Mouse (Mus musculus) limb, embryonic 12.5 days (tissue): ENCODE data around the gene Trit1. TPM values are rescaled to one million over a fixed set of nuclear protein-coding genes. Genes with fewer than 3 reads are reported as not detected.

Source experiments
- ATAC-seq: fragments of 200-750 bp; cut with Nextera tagmentation; 2 replicates; pipeline ENCODE4 v1.8.0; 2017; ENCODE audit warnings: low read depth, moderate TSS enrichment; ENCODE audit not compliant: insufficient number of reproducible peaks, insufficient read depth, low FRiP score, low TSS enrichment
- H3K27ac ChIP-seq: fragments of 300-500 bp; sonication (generic); 2 replicates; pipeline ENCODE4 v1.5.1; 2016; ENCODE audit warnings: mild to moderate bottlenecking, moderate library complexity
- H3K27me3 ChIP-seq: fragments of 300-500 bp; sonication (generic); 2 replicates; pipeline ENCODE4 v1.6.1; 2016; ENCODE audit warnings: mild to moderate bottlenecking, moderate library complexity
- H3K36me3 ChIP-seq: fragments of 300-500 bp; sonication (generic); 2 replicates; pipeline ENCODE4 v1.6.1; 2016; ENCODE audit warnings: mild to moderate bottlenecking, moderate library complexity
- H3K4me1 ChIP-seq: fragments of 300-500 bp; sonication (generic); replicated peaks from 2 replicates; pipeline ENCODE4 v1.6.1; 2016
- H3K4me2 ChIP-seq: fragments of 300-500 bp; sonication (generic); 2 replicates; pipeline ENCODE4 v1.6.1; 2016; ENCODE audit warnings: mild to moderate bottlenecking, moderate library complexity
- H3K4me3 ChIP-seq: fragments of 300-500 bp; sonication (generic); replicated peaks from 2 replicates; pipeline ENCODE4 v1.5.1; 2016; ENCODE audit warnings: mild to moderate bottlenecking
- H3K9ac ChIP-seq: fragments of 300-500 bp; sonication (generic); replicated peaks from 2 replicates; pipeline ENCODE4 v1.6.1; 2016; ENCODE audit warnings: mild to moderate bottlenecking, moderate library complexity
- H3K9me3 ChIP-seq: fragments of 300-500 bp; sonication (generic); 2 replicates; pipeline ENCODE4 v1.6.1; 2016; ENCODE audit warnings: mild to moderate bottlenecking, moderate library complexity
- WGBS: fragments of 180-500 bp; shearing (Covaris S2); methylation state at CpG from one replicate; pipeline ENCODE4 v1.1.7; 2016; 5-methylcytosine and 5-hydroxymethylcytosine counted together
- polyA plus RNA-seq: library from polyadenylated mRNA; unstranded; fragments of >200 nt; fragmentation: Nextera tagmentation; extraction: Ambion mirVana; gene quantifications from 2 replicates; pipeline ENCODE4 v1.2.1, GENCODE M21; 2016

Trit1 gene
- polyA plus RNA-seq, 1 experiment from 2014 or later = 18.3 TPM

DNA sequence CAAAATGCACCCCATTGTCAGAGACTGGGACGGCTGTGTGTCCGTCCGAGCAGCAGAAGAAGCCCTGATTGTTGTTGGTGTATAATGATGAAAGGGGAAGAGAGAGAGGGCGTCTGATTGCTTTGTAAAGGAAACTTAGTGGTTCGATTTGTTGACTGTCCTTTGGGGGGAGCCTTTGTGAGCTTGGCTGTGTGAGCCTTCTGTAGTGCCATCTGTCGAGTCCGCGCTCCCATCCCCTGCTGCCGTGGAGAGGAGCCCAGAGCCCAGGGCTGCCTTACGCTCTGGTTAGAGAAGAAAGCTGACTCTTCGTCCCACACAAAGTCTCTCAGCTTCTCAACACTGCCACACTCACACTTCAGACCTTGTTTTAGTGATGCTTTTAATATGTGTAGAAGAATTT lies 36.8 kb downstream of the Trit1 start:
- no peak overlapping the region for H3K4me2 ChIP-seq
- H3K36me3 ChIP-seq = peaks cover 79% of the 10 kb centered on the region
- no peaks in the 10 kb centered on the region for H3K9me3 ChIP-seq
- no peak for ATAC-seq
- H3K27ac ChIP-seq = no peak overlapping the region
- H3K27me3 ChIP-seq = no peaks in the 10 kb centered on the region
- no peak overlapping the region for H3K9ac ChIP-seq
- WGBS = 79% methylated on average over 11 of the region's 11 CpGs
- peaks cover 21% of the 10 kb centered on the region for H3K4me1 ChIP-seq
- H3K4me3 ChIP-seq = no peak overlapping the region

DNA sequence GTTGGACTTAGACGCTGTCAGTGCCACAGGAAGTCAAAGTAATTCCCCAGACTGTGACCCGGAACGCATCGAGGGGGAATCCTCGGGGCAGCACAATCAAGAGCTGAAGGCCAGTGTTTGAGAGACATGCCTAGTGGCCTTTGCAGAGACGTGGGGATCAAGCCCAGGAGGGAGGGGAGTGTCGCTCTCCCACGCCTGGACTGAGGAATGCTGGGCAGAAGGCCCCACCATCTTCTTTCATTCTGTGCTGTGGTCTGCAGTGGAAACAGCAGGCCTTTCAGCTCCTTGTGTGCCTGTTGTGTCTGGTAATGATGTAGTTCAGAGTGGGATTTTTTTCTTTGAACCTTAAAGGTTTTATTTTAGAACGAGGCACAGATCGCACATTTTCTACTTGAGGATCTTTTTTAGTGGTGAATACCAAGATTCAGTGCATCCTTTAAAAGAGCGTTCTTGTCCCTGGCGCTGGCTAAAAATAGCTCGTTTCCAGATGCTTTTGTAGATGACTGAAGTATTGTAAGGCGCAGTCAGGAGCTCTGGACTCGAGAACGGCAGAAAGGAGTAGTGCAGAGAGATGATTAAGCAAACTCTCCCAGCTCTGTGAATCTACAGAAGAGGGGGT lies 37.9 kb downstream of the Trit1 start:
- H3K4me1 ChIP-seq = peaks cover 21% of the 10 kb centered on the region
- H3K27ac ChIP-seq = no peak overlapping the region
- no peak overlapping the region for H3K4me2 ChIP-seq
- no peaks in the 10 kb centered on the region for H3K9me3 ChIP-seq
- peaks cover 68% of the 10 kb centered on the region for H3K36me3 ChIP-seq
- no peak overlapping the region for H3K4me3 ChIP-seq
- 90% methylated on average over 16 of the region's 16 CpGs for WGBS
- ATAC-seq = no peak
- H3K9ac ChIP-seq = no peak overlapping the region
- H3K27me3 ChIP-seq = no peaks in the 10 kb centered on the region

GRCm38 (mm10) chr4:123056560-123057109 lies 40.2 kb downstream of the Trit1 start:
- no peak overlapping the region for H3K4me3 ChIP-seq
- H3K9ac ChIP-seq = no peak overlapping the region
- peaks cover 54% of the 10 kb centered on the region for H3K36me3 ChIP-seq
- H3K27me3 ChIP-seq = no peaks in the 10 kb centered on the region
- no peak for ATAC-seq
- WGBS = 77% methylated on average over 3 of the region's 3 CpGs
- no peak overlapping the region for H3K4me2 ChIP-seq
- no peaks in the 10 kb centered on the region for H3K9me3 ChIP-seq
- no peaks in the 10 kb centered on the region; the same call in 1 of the 2 replicates for H3K4me1 ChIP-seq
- 0 out of 2 replicates have a peak overlapping the region, but pooled peaks have one; percentile 23 for H3K27ac ChIP-seq

DNA sequence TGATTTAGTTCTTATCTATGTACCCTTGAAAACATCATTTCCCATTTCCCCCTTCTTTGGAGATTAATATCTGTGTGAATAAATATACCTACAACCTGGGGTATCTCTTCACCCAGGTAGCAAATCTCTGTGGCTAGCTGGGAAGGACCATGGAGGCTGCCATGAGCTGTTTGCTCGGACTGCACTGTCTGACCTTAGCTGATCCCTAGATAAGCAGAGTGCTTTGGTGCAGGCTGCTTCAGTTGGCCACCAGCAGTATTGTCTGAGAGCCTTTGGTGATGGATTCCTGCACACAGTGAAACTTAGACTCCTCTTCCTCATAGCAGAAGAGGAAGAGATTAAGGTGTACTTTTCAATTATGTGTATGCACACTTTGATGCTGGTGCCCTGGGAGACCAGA lies 41.6 kb downstream of the Trit1 start:
- ATAC-seq = no peak
- 67% methylated on average over 1 of the region's 1 CpGs for WGBS
- H3K4me1 ChIP-seq = no peaks in the 10 kb centered on the region; the same call in 1 of the 2 replicates
- peaks cover 42% of the 10 kb centered on the region for H3K36me3 ChIP-seq
- H3K9ac ChIP-seq = no peak overlapping the region
- no peak overlapping the region for H3K4me2 ChIP-seq
- no peaks in the 10 kb centered on the region for H3K27me3 ChIP-seq
- H3K27ac ChIP-seq = no peak overlapping the region
- H3K4me3 ChIP-seq = no peak overlapping the region
- H3K9me3 ChIP-seq = no peaks in the 10 kb centered on the region

DNA sequence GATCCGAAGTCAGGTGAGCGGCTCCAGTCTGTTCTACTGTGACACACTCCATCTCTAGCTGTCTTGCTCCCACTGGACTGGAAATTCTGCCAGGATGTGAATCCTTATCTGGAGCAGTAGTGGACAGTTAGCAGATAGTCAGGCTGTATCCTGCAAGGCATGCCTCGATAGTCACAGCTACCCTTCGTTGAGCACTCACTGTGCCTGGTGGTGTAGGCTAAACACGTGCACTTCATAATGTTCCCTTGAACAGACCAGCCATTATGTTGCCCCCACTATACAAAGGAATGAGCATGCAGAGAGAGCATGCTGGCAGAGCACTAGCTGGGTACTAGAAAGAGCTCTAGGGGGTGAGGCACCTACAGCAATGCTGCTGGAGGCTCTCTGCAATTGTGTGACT lies 45.3 kb downstream of the Trit1 start:
- Histone ChIP-seq H3K4me1 (no peaks in the 10 kb centered on the region; the same call in 1 of the 2 replicates), H3K9ac (no peak overlapping the region), H3K4me2 (no peak overlapping the region), H3K27me3 (no peaks in the 10 kb centered on the region), H3K9me3 (no peaks in the 10 kb centered on the region), H3K36me3 (peaks cover 4% of the 10 kb centered on the region), H3K27ac (no peak overlapping the region), H3K4me3 (no peak overlapping the region)
- ATAC-seq = no peak
- 83% methylated on average over 5 of the region's 5 CpGs for WGBS

- Histone ChIP-seq H3K4me3 (no peak overlapping the region), H3K36me3 (no peaks in the 10 kb centered on the region), H3K4me2 (no peak overlapping the region), H3K27me3 (peaks cover 18% of the 10 kb centered on the region), H3K9ac (no peak overlapping the region), H3K27ac (no peak overlapping the region), H3K9me3 (no peaks in the 10 kb centered on the region), H3K4me1 (no peaks in the 10 kb centered on the region)
- 76% methylated on average over 6 of the region's 6 CpGs for WGBS
- no peak for ATAC-seq
Measured at GRCm38 (mm10) chr4:123068646-123069045, 52.2 kb downstream of the Trit1 start.

DNA sequence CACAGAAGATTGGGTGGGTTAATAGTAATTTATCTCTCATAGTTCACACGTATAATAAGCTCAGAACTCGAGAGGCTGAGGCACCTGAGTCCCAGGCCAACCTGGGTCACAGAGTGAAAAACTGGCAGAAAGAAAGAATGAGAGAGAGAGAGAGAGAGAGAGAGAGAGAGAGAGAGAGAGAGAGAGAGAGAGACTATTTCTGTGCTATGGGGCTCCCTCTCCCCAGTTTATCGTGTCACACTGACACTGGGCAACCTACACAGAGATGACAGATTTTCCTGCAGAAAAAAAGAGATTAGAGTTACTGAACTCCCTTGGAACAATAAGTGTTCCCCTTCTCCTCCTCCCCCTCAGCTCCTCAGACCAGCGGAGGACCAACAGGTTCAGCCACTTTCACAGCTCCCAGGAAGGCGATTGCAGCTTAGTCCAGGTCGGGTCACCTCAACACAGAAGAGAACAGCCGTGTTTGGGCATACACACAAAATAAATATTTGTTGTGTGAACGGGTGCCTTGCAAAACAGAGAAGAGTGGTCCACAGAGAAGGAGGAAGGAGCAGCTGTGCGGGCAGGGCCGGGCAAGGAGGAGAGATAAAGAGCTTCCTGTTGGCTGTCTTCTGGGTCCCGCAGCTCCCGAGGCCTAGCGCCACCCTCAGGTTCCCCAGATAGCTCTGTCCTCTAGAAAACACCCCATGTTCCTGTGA lies 55.0 kb downstream of the Trit1 start:
- ATAC-seq = no peak
- 11% methylated on average over 13 of the region's 13 CpGs for WGBS
- Histone ChIP-seq H3K27ac (no peak overlapping the region), H3K4me3 (no peak overlapping the region), H3K9me3 (no peaks in the 10 kb centered on the region), H3K9ac (no peak overlapping the region), H3K36me3 (no peaks in the 10 kb centered on the region), H3K4me2 (peak overlapping the region; percentile 27; the same call in 1 of the 2 replicates), H3K4me1 (no peaks in the 10 kb centered on the region), H3K27me3 (peaks cover 18% of the 10 kb centered on the region)

DNA sequence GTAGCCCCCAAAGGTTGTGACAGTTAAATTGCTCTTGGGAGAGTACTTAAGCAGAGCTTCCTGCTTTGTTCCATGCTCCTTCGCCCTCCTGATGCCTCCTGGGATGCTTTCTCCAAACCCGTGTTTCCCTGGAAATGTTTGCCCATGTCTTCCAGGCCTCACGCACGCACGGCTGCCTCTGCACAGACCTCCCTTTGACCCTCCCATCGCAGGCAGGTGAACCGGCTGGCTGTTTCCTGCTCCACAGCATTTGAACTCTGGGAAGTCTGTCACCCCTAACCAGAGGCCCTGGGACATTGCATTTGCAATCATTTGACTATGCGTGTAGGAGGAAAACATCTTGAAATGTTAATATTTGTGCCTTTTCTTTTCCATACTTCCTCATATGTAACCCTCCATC lies 60.5 kb downstream of the Trit1 start:
- Histone ChIP-seq H3K4me2 (no peak overlapping the region), H3K27me3 (peaks cover 14% of the 10 kb centered on the region), H3K4me1 (no peaks in the 10 kb centered on the region), H3K4me3 (no peak overlapping the region), H3K9me3 (no peaks in the 10 kb centered on the region), H3K36me3 (no peaks in the 10 kb centered on the region), H3K9ac (no peak overlapping the region), H3K27ac (no peak overlapping the region)
- WGBS = 69% methylated on average over 8 of the region's 8 CpGs
- ATAC-seq = no peak

DNA sequence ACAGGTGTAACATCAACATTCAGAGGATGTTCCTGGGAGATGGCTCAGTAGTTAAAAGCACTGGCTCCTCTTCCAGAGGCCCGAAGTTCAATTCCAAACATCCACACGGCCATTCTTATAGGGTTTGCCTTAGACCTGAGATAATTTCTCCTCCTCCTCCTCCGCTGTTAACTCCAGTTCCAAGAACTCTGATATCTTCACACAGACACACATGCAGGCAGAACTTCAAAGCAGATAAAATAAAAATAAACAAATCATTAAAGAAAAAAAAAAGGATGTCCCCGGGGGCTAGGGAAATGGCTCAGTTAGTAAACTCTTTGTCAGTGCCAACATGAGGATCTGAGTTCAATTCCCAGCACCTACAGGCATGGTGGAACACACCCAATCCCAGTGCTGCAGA lies 61.8 kb downstream of the Trit1 start:
- H3K4me1 ChIP-seq = no peaks in the 10 kb centered on the region

DNA sequence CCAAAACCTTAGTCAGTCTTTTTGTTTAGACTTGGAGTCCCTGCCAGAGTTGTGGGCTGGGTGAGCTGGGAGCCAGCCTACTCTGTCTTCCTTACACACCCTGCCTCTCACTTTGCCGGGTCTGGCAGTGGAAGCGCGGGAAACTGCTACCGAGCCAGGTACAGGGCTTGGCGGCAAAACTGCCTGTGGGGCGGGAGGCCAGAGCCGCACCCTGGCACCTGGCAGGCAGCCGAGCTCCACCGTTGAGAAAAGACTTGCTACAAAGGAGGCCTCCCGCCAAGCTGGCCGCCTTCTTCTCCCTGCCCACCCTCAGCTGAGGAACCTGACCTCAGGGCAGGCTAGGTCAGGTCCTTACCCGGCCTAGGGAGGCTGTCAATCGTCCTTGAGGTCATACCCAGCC lies 64.4 kb downstream of the Trit1 start:
- no peak overlapping the region for H3K27ac ChIP-seq
- peaks cover 10% of the 10 kb centered on the region; the same call in 1 of the 2 replicates for H3K27me3 ChIP-seq
- H3K9ac ChIP-seq = no peak overlapping the region
- H3K36me3 ChIP-seq = no peaks in the 10 kb centered on the region
- no peak for ATAC-seq
- no peak overlapping the region for H3K4me2 ChIP-seq
- no peaks in the 10 kb centered on the region for H3K4me1 ChIP-seq
- 44% methylated on average over 13 of the region's 13 CpGs for WGBS
- no peak overlapping the region for H3K4me3 ChIP-seq
- no peaks in the 10 kb centered on the region for H3K9me3 ChIP-seq

More for the DNA sequence above, 61.8 kb downstream of the Trit1 start:
- Histone ChIP-seq H3K4me3 (no peak overlapping the region), H3K27me3 (peaks cover 13% of the 10 kb centered on the region), H3K9ac (no peak overlapping the region), H3K9me3 (no peaks in the 10 kb centered on the region), H3K36me3 (no peaks in the 10 kb centered on the region), H3K4me2 (no peak overlapping the region), H3K27ac (no peak overlapping the region)
- WGBS = 80% methylated on average over 4 of the region's 4 CpGs
- no peak for ATAC-seq

- 0 out of 2 replicates have a peak, but pooled peaks have one; percentile 49 for ATAC-seq
- Histone ChIP-seq H3K4me1 (no peaks in the 10 kb centered on the region), H3K9ac (no peak overlapping the region), H3K27ac (no peak overlapping the region), H3K27me3 (peaks cover 10% of the 10 kb centered on the region; the same call in 1 of the 2 replicates), H3K9me3 (no peaks in the 10 kb centered on the region), H3K4me2 (no peak overlapping the region), H3K4me3 (no peak overlapping the region), H3K36me3 (no peaks in the 10 kb centered on the region)
- 75% methylated on average over 20 of the region's 20 CpGs for WGBS
Measured at GRCm38 (mm10) chr4:123082283-123083163, 66.1 kb downstream of the Trit1 start.
